Mouse (Mus musculus) heart, postnatal 4 days (tissue): ENCODE data around the gene Mapt. TPM values are rescaled to one million over a fixed set of nuclear protein-coding genes. Genes with fewer than 3 reads are reported as not detected.
"Not testable (repeated sequence)": the region's sequence is repeated elsewhere in the genome, so short reads cannot be mapped to it uniquely, and the experiment has no call there.

Experiments used
- DNase-seq: peaks from one replicate; pipeline ENCODE4 v3.0.0; 2021
- total RNA-seq, 2 experiments: library from RNA; stranded (reverse); gene quantifications; 2 replicates each; pipeline ENCODE4 v1.2.3; 2021

Gene Mapt
- total RNA-seq, result 1 to 10 TPM; 7.1 to 8.1 TPM

DNA sequence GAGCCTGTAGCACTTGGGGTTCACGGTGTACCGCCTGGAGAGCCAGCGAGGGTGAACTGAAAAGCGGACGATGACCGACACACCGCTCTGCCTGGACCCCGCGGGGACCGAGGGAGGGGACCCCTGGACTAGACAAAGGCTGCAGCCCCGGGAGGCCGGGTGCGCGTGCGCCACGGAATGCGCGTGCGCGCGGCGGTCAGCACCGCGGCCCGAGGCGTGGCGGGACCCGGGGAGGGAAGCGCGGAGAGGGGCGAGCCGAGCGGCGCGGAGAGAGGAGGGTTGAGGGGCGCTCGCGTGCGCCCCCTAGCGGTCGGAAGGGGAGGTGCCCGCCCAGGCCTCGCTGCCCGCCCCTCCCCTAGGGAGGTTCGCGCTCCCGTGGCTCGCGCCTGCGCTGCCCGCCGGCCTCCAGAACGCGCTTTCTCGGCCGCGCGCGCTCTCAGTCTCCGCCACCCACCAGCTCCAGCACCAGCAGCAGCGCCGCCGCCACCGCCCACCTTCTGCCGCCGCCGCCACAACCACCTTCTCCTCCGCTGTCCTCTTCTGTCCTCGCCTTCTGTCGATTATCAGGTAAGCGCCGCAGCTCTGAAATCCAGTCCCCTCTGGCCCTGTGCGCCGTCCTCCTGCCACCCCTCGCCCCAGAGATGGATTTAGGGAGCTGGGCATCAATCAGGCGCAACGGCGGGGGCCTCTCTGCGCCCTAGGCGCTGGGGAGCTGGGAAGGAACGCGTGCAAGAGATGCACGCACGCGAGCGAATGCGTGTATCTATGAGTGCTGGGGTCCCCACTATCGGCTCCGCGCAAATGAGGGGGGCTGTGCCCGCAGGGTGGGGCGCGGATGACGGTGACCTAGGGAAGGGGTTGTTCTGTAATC is at the start of gene Mapt:
Mapt (plus strand) TSS at position 350 of the 871 bp plus-strand sequence.
- DNase-seq, result peak; percentile 90

DNA sequence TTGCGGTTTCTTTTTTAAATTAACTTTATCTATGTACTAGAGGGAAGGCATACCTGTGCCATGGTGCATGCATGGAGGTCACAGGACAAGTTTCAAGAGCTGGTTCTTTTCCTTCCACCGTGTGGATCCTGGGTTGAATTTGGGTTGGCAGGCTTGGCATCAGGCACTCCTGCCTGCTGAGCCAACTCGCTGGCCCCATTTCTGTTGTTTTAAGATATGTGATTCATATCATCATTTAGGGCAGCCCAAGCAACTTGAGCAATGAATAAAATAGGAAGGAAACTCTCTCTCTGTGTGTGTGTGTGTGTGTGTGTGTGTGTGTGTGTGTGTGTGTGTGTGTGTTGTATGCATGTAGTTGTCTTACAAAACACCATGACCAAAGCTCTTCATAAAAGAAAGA is 49.0 kb upstream of the Mapt start:
- DNase-seq, result no peak

DNA sequence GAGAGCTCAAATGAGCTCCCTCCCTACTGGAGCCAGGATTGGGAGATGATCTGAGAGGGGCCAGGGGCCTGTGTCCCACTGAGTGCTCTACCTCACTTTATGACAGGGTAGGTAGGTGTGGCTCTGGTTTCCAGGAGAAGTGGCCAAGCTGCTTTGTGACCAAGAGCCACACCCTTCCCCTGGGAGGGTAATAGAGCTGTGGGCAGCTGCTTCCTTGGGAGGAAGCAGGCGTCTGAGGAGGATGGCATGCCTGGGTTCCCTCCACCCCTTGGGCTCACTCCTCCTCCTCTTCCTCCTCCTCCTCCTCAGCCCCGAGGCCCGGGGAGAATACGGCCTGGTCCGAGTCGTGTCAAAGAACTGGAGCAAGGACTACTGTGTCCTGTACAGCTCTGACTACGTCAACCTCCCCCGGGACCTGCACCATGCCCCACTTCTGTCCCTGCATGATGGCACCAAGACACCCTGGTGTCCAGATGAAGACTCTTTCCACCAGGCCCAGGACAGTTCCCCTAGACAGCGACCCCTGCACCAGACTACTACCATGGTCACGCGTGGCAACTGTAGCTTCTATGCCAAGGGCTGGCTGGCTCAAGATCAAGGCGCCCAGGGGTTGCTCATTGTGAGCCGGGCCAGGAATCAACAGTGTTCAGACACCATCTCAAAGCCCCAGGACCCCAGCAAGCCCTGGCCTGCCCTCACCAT is 44.9 kb upstream of the Mapt start, which contains the start of gene Sppl2c:
Sppl2c (plus strand) TSS at position 193 of the 702 bp plus-strand sequence.
- no peak for DNase-seq

DNA sequence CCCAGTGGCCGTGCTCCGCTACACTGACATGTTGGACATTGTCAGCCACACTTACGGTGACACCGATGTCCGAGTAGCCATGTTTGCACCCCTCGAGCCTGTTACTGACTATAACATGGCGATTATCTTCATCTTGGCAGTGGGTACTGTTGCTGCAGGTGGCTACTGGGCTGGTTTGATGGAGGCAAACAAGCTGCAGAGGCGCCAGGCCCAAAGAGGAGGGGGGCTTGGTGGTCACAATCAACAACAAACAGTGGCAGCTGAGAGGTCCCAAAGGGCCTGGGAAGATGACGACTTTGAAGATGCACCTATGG is 44.4 kb upstream of the Mapt start:
- no peak for DNase-seq

DNA sequence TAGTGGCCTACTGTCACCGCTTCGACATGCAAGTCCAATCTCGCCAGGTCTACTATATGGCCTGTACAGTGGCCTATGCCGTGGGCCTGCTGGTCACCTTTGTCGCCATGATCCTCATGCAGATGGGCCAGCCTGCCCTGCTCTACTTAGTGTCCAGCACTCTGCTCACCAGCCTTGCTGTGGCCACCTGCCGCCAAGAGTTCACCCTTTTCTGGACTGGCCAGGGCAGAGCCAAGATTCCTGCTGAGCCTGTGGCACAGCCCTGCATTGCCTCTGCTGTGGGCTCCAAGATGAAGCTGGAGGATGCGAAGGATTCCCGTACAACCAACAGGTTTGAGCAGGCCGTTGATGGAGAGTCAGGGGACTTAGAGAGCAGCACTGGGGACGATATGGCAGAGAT is 43.4 kb upstream of the Mapt start:
- DNase-seq, result no peak

DNA sequence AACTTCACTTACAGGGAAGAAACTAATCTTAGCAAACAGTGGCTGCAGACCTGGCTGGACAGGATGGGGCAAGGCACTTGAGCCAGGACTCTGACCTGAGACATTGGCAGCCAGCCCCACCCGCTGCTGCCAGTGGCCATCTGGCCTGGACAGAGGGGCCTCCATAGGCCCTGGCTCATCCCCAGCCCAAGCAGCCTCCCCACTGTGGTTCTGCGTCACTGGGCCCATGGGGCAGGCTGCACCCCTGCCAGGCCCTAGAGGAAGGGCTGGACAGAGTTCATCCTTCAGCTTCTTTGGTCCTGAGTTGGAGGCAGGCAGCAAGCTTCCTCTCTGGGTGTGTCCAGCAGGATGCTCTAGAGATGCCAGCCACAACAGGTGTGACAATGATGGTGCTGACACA is 41.2 kb upstream of the Mapt start:
- no peak for DNase-seq

DNA sequence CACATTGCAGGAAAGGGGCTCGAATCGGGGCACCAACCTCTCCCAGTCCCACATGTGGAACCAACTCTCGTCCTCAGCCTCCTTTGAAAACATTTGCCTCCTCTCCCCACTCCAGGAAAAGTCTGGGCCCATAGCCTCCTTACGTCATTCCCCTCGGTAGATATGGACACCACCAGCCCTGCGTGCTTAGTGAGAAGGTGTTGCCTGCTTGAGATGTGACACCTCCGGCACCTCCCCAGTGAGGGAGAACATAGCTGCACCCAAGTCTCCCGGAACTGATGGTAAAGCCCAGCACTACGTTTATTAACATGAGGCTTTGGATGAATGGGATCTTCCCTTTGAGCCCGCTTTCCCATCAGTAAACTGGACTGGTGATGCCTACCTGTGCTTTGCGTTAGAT is 35.8 kb upstream of the Mapt start:
- no peak for DNase-seq

DNA sequence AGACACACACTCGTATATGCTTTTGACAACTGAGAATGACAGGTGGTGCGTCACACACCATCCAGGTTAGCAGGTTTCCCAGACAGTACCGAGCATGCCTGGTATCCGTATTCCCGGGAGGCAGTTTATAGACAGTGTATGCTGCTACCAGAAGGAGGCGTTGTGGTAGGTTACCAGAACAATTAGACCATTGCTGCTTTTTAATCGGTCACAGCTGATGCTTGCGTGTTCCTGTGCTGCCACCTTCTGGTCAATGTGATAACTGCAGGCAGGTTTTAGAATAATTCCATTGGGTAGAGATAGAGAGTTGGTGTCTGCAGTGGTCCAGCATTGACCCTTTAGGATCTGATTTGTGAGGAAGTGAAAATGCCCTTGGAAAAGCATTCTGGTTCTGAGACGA is 35.4 kb upstream of the Mapt start:
- peak; percentile 89 for DNase-seq

DNA sequence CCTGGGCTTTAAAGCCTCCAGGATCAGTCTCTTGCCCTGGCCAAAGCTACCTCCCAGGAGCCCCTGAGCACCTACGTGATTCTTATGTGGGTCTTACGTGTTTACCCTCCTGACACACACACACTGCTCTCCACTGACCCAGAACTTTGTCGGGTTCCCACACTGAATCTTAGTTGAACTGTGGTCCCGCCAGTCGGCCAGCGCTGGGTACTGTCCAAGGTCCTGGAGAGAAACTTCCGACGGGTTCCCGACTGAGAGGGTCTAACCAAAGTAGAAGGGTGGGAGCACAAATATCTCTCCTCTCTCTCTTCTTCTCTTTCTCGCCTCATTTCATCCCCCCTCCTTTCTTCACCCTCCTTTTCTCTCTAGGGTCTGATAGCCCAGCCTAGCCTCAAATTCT is 33.3 kb upstream of the Mapt start:
- peak; percentile 73 for DNase-seq

DNA sequence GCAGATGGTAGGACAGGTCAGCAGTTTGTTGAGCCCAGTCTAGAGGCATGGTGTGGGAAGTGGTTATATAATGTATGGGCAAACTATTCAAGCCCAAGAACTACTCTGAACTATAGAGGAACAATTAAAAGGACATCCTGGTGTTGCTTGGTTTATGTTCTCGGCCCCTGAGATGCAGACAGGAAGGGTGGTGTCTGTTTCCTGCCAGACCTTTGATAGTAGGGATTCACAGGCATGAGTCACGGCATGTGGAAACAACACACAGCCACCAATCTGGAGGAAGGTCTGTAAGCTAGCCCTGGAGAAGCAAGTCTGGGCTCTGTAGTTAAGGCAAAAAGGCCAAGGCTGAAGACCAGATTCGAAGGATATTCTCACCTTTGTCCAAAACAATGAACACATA is 27.9 kb upstream of the Mapt start:
- DNase-seq, result no peak

DNA sequence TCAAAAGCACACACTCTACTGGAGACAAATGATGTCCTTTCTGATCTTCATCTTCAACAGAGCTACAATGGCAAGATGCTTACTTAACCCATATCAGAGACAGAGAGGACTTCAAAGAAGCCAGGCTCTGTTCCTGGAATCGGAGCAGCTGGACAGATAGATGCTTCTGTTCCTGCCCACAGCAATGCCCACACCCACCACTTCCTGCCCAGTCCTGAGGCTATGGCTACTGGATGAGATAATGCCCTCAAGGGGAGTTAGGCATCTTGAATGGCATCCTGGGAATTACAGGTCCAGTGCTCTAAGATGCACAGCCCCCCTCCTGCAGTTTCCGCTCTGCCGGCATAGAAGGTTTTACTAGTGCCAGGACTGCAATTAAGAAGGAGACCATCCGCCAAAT is 24.6 kb upstream of the Mapt start:
- DNase-seq, result no peak

DNA sequence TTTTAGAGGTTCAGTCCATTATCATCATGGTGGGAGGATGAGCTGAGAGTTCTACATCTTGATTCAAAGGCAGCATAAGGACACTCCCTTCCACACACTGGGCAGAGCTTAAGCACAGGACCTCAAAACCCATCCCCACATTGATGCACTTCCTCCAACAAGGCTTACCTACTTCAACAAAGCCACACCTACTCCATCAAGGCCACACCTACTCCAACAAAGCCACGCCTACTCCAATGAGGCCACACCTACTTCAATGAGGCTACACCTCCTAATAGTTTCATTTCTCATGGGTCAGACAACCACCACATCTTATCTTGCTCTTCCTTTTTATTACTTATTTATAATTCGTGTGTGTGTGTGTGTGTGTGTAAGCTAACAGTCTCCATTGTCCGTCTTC is 22.1 kb upstream of the Mapt start:
- DNase-seq, result no peak

DNA sequence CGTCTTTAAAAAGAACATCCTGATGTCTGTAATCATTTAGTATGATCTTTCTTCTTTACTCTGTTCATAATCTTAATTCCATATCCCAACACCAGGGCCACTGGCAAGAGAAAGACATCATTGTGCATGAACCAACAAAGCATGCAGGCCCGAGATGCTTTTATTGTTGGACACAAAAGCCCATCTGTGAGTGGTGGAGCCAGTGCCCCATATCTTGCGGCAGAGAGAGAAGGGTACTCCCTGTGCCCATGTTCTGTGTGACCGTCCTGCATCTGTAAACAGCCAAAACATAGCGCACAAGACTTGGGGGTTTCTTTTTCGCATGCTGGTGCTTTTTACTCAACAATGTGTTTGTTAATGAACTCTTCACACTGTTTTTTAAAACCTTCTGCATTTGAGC is 19.9 kb upstream of the Mapt start:
- no peak for DNase-seq

DNA sequence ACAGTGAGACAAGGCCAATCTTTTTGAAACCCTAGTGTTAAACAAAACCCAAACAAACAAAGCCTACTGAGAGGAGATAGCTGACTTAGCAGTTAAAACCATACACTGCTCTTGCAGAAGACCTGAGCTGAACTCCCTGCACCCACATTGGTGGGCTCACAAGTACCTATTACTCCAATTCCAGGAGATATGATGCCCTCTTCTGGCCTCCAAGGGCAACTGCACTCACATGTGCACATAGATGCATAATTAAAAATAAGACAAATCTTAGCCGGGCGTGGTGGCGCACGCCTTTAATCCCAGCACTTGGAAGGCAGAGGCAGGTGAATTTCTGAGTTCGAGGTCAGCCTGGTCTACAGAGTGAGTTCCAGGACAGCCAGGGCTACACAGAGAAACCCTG is 17.1 kb upstream of the Mapt start:
- DNase-seq, result not testable (repeated sequence)

DNA sequence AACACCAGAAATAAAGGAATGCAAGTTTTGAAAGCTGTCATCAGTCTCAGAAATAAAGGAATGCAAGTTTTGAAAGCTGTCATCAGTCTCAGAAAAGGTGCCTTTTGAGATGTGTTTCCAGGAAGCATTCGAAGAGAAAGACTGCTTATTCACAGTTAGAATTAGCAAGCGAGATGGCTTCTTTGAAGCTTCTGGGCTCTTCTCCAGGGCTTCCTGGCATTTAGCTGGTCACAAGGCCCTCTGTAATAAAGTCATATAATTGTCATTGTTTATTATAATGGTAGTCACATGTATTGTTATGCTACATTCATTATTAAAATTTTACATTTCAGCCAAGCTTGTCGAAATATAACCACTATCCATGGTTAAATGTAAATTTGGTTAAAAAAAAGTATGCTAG is 13.1 kb upstream of the Mapt start:
- DNase-seq, result no peak

DNA sequence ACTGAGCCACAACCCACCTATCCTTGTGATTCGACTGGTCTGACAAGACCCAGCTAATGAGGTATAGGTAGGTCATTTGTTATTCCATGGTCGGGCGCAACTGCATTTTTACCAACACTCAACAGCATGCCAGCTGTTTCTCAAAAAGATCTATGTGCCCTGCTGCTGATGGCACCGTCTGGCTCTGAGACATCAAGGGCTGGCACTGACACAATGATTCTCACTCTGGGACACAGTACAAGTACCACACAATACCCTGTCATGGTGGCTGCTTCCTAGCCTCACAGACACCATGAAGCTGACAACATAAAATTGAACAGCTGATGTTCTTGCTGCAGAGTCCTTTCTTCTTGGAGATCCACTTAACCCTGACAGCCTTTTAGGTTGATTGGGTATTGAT is 10.9 kb upstream of the Mapt start:
- no peak for DNase-seq

DNA sequence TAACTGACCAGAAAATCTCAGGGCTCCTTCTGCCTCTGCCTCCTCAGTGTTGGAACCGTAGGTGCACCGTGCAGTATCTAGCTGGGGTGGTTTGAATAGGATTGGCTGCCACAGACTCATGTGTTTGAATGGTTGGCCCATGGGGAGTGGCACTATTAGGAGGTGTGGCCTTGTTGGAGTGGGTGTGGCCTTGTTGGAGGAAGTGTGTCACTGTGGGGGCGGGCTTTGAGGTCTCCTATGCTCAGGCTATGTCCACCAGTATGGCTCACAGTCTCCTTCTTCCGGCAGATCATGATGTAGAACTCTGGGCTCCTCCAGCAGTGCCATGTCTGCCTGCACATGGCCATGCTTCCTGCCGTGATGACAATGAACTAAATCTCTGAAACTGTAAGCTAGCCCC is 9.4 kb upstream of the Mapt start:
- no peak for DNase-seq

DNA sequence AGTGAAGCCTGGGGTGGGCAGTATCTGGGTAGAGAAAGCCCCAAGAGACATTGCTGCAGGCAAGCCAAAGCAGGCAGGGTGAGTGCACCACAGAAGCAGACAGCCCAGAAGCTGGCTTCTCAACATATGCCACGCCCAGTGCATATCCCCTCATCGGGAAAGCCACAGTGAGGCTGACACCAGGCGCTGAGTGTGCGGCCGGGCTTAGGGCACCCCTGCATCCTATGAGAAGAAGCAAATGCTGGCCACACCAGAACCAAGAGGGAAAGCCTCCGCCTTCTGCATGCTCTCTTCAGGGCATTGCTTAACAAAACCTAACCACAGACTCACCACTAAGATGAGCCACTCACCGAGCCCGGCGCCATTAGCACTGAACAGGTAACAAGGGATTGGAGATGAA is 7.9 kb upstream of the Mapt start:
- DNase-seq, result no peak

DNA sequence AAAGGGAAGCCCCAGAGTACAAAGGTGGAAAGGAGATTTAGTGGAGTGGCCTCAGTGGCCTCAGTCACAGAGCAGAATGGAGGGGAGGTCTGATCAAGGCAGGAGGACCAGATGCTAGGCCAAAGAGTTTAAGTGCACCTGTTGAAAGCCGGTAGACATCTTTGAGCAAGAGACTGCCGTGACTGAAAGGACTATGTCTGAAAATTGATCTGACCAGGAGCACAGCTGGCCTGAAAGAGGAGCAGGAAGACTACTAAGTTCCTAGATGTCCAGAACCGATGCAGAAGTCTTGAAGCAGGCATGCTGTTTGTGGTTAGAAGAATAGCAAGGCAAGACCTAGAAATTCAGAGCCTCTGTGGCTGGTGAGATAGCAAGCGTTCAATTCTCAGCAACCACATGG is 1.8 kb upstream of the Mapt start:
- DNase-seq, result no peak

DNA sequence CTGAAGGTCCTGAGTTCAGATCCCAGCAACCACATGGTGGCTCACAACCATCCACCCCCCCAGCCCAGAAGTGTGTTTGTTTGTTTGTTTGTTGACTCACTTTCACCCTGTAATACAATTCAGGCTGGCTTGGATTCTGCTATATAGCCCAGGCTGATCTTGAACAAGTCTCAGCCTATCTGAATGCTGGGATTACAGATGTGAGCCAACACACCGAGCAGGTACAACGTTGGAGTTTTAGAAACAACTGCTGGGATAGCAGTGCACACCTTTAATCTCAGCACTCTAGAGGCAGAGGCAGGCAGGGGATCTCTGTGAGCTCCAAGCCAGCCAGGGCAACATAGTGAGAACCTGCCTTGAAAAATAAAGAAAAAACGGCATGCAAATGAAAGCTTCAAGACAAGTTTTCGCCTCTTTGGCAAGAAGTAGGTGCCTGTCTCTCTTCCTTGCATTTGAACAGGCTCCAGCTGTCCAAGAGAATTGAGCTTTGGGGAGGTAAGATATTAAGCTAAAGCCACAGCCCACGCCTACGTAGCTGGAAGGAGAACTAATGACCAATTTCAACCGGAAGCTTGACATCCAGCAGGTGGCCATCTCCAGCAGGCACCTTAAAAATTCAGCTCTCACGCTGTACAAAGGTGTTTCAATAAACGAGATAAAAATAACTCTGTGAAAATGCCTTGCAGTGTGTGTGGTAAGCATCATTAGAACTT is 968 bp upstream of the Mapt start:
- DNase-seq, result no peak

DNA sequence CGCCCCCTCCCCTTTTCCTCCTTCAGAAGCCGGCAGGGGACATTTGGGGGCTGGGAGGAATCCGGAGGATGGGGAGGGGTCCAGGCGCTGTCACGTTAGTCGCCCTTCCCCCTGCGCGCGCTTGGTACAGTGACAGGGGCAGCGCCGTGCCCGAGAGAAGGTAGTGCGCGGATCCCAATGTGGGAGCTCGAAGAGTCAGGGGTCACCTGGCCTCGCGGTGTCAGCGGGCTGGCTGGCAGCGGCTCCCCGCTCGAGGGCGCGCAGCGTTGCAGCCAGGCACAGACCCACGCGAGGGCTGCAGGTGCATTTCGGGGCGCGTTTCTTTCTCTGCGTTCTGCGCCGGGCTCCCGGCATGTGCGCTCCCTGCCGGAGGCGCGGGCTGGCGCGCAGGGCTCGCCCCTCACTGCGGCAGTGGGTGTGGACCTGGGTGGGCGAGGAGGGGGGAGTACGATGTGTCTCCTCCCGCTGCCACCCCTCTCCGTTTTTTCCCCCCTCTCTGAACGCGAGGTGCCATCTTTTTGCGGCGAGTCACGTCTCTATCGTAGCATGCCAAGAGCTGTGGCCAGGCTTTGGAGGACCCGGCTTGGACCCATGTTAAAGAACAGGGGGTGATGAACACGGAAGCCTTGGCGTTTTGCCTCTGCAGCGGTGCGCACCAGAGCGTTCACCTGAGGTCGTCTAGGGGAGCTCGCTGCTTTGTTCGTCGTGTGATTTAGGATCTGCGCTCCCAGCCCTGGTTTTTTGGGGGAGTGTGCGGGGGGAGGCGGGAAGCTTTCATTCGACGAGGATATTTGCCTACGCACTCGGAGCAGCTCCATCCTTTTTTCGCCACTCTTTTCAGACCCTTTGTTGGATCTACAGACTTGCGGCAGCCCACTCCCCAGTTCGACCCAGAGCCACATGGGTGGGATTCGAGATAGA is 1.2 kb downstream of the Mapt start:
- peak; percentile 30 for DNase-seq

DNA sequence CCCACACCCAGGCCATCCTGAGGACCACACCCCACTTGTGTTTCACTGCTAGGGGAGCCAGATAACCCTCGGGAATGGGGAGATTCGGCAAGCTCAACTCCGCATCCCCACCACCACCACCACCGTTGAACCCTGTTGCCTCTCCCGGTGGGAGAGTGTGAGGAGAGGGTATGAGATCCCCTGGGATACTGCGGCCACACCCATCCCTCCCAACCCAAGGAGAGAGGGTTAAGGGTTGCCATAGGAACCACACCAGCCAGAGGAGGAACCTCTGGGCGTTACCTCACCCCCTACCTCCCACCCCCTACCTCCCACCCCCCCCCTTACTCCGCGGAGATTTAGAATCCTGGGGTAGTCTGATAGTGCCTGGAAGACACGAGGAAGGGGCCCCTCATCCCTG is 1.9 kb downstream of the Mapt start:
- no peak for DNase-seq
